Mouse (Mus musculus) small intestine, adult 2 months (tissue): ENCODE measurements around the gene H2-Ab1. TPM values are rescaled to one million over a fixed set of nuclear protein-coding genes. Genes with fewer than 3 reads are reported as not detected.
"Not testable (repeated sequence)": the region's sequence is repeated elsewhere in the genome, so short reads cannot be mapped to it uniquely, and the experiment has no call there.

Experiments used
- H3K27ac ChIP-seq: fragments of 200-500 bp; 2 replicates; pipeline ENCODE4 v1.5.1; 2012; ENCODE audit warnings: low read depth, low read length, control low read depth, inconsistent platforms; ENCODE audit not compliant: insufficient read depth
- H3K27me3 ChIP-seq: fragments of 200-500 bp; 2 replicates; pipeline ENCODE4 v1.6.1; 2012; ENCODE audit warnings: mild to moderate bottlenecking, moderate library complexity, low read length, inconsistent platforms; ENCODE audit not compliant: control insufficient read depth, insufficient read depth
- H3K36me3 ChIP-seq: fragments of 200-500 bp; 2 replicates; pipeline ENCODE4 v1.6.1; 2012; ENCODE audit warnings: mild to moderate bottlenecking, low read length, control low read depth, inconsistent platforms; ENCODE audit not compliant: control insufficient read depth, insufficient read depth
- H3K4me1 ChIP-seq: fragments of 200-500 bp; 2 replicates; pipeline ENCODE4 v1.6.1; 2012; ENCODE audit warnings: low read length, inconsistent platforms, mixed read lengths; ENCODE audit not compliant: control insufficient read depth, insufficient read depth, insufficient read length
- H3K4me3 ChIP-seq: fragments of 200-500 bp; 2 replicates; pipeline ENCODE4 v1.5.1; 2012; ENCODE audit warnings: low read depth, mild to moderate bottlenecking, control low read depth, inconsistent platforms, low read length, moderate library complexity
- CTCF ChIP-seq: fragments of 200-500 bp; IDR thresholded peaks from 2 replicates; pipeline ENCODE4 v1.5.1; 2012; ENCODE audit warnings: low read depth, mild to moderate bottlenecking, control low read depth, inconsistent platforms, low read length, moderate library complexity, mixed read lengths; ENCODE audit not compliant: insufficient replicate concordance, insufficient read length; ENCODE audit errors: extremely low read depth
- POLR2A ChIP-seq: fragments of 200-500 bp; IDR thresholded peaks from 2 replicates; pipeline ENCODE4 v1.6.1; 2012; ENCODE audit warnings: low read depth, mild to moderate bottlenecking, control low read depth, inconsistent platforms, low read length, moderate library complexity
- WGBS: fragments of 180-500 bp; shearing (Covaris S2); methylation state at CpG from one replicate; pipeline ENCODE4 v1.1.7; 2018; 5-methylcytosine and 5-hydroxymethylcytosine counted together
- polyA plus RNA-seq: library from polyadenylated mRNA; depleted of rRNA; stranded (reverse); fragments of >200 nt; gene quantifications from 2 replicates; pipeline ENCODE4 v1.2.3, GENCODE M21; 2012

The H2-Ab1 gene
- polyA plus RNA-seq, 1 experiment, result 5,426 TPM

DNA sequence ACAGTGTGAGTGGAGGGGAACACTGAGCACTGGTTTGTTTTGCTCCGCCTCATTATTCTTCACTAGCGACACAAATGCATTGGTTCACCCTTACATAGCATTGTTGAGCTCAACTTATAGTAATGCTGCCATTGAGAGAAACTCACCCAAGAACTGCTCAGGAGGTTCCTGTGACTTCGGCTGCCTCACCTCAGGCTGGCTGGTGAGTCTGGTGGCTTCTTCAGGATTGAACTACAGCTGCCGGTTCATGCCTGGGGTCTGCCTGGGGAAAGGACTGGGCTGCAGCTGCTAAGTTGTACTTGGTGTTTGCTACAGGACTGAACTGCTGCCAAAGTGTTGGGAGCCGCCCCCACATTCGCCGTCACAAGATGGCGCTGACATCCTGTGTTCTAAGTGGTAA lies 32.1 kb upstream of the H2-Ab1 start:
- 96% methylated on average over 8 of the region's 8 CpGs for WGBS
- Histone ChIP-seq H3K27ac (no peak overlapping the region), H3K4me1 (no peaks in the 10 kb centered on the region), H3K36me3 (no peaks in the 10 kb centered on the region), H3K4me3 (no peak overlapping the region), H3K27me3 (no peaks in the 10 kb centered on the region)
- no peak for TF ChIP-seq CTCF
- TF ChIP-seq POLR2A, result no peak

DNA sequence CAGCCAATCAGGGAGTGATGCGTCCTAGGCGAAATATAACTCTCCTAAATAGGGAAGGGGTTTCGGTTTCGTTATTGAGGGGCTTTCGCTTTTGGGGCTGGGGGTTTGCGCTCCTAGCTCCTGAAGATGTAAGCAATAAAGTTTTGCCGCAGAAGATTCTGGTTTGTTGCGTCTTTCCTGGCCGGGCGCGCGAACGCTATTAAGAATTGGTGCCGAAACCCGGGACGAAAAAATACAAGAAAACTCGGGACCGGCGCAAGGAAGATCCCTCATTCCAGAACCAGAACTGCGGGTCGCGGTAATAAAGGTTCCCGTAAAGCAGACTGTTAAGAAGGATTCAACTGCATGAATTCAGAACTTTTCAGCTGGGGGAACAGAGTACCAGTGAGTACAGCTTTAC lies 31.6 kb upstream of the H2-Ab1 start:
- not testable (repeated sequence) for H3K4me1 ChIP-seq

DNA sequence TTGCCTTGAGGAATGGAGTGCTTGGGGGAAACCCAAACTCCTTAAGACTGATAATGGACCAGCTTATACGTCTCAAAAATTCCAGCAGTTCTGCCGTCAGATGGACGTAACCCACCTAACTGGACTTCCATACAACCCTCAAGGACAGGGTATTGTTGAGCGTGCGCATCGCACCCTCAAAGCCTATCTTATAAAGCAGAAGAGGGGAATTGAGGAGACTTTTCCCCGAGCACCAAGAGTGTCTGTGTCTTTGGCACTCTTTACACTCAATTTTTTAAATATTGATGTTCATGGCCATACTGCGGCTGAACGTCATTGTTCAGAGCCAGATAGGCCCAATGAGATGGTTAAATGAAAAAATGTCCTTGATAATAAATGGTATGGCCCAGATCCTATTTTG lies 26.5 kb upstream of the H2-Ab1 start:
- H3K4me1 ChIP-seq, H3K27me3 ChIP-seq, H3K36me3 ChIP-seq, H3K27ac ChIP-seq, H3K4me3 ChIP-seq: not testable (repeated sequence)
- WGBS, result 93% methylated on average over 9 of the region's 9 CpGs

More for the DNA sequence above, 31.6 kb upstream of the H2-Ab1 start:
- H3K36me3 ChIP-seq, H3K4me3 ChIP-seq, H3K27me3 ChIP-seq, H3K27ac ChIP-seq: not testable (repeated sequence)
- 97% methylated on average over 17 of the region's 23 CpGs for WGBS

DNA sequence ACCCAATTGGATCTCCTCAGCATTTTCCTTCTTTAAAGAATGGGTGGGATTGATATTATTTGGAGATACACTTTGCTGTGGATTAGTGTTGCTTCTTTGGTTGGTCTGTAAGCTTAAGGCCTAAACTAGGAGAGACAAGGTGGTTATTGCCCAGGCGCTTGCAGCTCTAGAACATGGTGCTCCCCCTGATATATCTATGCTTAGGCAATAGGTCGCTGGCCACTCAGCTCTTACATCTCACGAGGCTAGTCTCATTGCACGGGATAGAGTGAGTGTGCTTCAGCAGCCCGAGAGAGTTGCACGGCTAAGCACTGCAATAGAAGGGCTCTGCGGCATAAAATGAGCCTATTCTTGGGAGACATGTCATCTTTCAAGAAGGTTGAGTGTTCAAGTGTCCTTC lies 25.5 kb upstream of the H2-Ab1 start:
- not testable (repeated sequence) for H3K4me3 ChIP-seq, H3K4me1 ChIP-seq, H3K36me3 ChIP-seq, H3K27me3 ChIP-seq, H3K27ac ChIP-seq
- 95% methylated on average over 7 of the region's 7 CpGs for WGBS

DNA sequence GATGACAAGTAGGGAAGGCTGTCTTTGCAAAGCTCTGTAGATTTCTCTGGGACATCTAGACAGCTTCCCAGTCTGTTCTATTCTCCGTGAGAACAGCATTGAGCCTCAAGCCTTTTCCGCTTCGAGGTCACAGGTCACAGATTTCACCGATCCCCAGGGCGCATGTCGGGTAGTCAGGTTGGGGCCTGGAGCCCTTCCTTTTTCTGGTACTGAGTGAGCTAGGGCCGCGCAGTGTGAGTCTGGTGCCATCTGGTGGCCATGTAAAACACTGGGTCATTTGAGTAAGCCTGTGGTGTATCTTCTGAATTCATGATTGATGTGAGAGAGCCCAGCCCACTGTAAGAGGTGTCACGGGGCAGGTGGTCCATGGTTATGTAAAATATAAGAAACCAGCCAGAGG lies 22.6 kb upstream of the H2-Ab1 start:
- Histone ChIP-seq H3K4me1 (no peaks in the 10 kb centered on the region), H3K27ac (no peak overlapping the region), H3K36me3 (no peaks in the 10 kb centered on the region), H3K27me3 (no peaks in the 10 kb centered on the region), H3K4me3 (no peak overlapping the region)
- TF ChIP-seq POLR2A, result no peak
- TF ChIP-seq CTCF, result peak; percentile 92; the same call in 1 of the 2 replicates
- WGBS, result 19% methylated on average over 9 of the region's 9 CpGs

DNA sequence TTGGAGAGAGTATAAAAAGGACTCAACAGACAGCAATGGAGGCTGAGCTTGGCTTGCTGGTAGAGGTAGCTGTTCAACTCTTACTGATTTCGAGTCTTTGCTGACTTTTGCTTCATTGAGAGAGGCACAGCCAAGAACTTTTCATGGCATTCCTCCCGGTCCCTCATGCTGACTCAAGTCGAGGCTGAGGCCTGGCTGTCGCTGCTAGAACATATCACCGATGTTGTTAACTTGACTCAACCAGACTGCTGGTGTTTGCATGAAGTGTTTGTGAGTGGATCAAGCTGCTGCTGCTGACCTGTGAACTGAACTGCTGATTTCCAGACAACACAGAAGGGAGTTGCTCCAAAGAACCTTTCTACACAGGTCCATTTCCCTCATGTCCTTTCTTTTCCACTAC lies 20.8 kb upstream of the H2-Ab1 start:
- H3K4me3 ChIP-seq, result no peak overlapping the region
- H3K4me1 ChIP-seq, result no peaks in the 10 kb centered on the region
- WGBS, result 69% methylated on average over 5 of the region's 5 CpGs
- TF ChIP-seq CTCF (no peak), POLR2A (no peak)
- no peaks in the 10 kb centered on the region for H3K27me3 ChIP-seq
- no peaks in the 10 kb centered on the region for H3K36me3 ChIP-seq
- no peak overlapping the region for H3K27ac ChIP-seq

DNA sequence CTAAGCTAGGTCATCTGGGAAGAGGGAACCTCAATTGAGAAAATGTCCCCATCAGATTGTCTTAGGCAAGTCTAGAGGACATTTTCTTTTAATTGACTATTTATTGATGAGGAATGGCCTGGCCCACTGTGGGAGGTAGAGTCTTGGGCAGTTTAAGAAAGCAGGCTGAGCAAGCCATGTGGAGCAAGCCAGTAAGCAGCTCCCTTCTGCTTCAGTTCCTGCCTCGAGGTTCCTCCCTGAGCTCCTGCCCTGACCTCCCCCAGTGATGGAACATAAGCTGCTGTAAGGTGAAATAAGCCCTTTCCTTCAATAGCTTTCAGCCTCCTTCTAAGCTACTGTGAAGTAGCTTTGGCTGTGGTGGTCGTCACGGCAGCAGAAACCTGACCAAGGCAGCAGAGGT lies 19.7 kb upstream of the H2-Ab1 start:
- H3K27me3 ChIP-seq, result no peaks in the 10 kb centered on the region
- H3K4me3 ChIP-seq, result no peak overlapping the region
- no peak for TF ChIP-seq POLR2A
- TF ChIP-seq CTCF, result no peak
- H3K4me1 ChIP-seq, result no peaks in the 10 kb centered on the region
- WGBS, result 76% methylated on average over 3 of the region's 3 CpGs
- no peak overlapping the region for H3K27ac ChIP-seq
- no peaks in the 10 kb centered on the region for H3K36me3 ChIP-seq

DNA sequence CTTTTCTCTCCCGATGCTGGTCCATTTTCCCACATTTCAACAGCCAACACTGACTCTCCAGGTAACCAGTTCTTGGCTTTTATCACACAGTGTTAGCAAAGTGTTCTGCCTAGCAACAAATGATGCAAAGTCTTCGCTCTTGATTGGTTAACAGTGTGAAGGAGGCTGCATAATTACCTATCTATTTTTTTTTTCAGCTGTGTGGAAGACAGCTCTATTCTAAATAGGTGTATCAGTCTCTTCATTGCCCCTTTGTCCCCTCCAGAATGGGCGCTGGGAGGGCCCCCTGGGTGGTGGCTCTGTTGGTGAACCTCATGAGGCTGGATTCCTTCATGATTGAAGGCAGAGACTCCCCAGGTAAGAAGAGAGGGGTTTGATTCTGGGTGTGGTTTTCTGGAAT lies 18.8 kb upstream of the H2-Ab1 start, which contains the start of gene H2-Ob:
H2-Ob (plus strand) TSS at position 198 of the 400 bp plus-strand sequence.
- 0 out of 2 replicates have a peak within 1 kb of the TSS, but pooled peaks have one; percentile 2 for H3K4me3 ChIP-seq
- H3K27me3 ChIP-seq, result no peaks in the 10 kb centered on the region
- no peaks in the 10 kb centered on the region for H3K4me1 ChIP-seq
- 45% methylated on average over 3 of the region's 3 CpGs for whole genome bisulfite sequencing
- TF ChIP-seq POLR2A (no peak), CTCF (no peak)
- H3K36me3 ChIP-seq, result no peaks in the 10 kb centered on the region
- H3K27ac ChIP-seq, result peak within 1 kb of the TSS; percentile 36
